ENCODE assay signal across 25 mouse cellular contexts in the genomic region with DNA sequence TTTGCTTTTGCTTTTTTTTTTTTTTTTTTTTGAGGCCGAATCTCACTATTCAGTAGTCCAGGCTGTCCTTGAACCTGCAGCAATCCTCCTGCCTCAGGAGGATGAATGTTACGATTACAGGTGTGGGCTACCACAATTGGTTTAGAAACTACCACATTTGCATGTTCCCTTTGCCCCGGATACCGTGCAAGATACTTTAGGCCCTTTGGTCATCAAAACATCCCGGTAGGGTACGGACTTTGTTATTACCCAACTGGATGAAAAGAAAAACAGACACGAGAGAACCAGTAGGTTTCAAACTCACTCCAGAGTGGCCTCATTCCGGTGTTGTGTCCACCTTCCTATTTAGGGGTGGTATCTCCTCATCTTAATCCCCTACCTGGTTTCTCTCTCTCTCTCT.
"Had no signal": no experiment of that assay in that cellular context is flagged by ENCODE, and none has a peak within 500 bp of the region (broad histone marks: within the 10 kb centered on the region; RNA-seq: fewer than 3 reads in every experiment).

No protein-coding gene starts in this region.

- H3K36me3 ChIP-seq: heart, embryonic 10.5 days; heart, embryonic 12.5 days; hindbrain, embryonic 10.5 days; hindbrain, embryonic 12.5 days; intestine, embryonic 15.5 days; limb, embryonic 10.5 days; limb, embryonic 12.5 days; liver, embryonic 13.5 days had no signal

- H3K9me3 ChIP-seq: heart, embryonic 10.5 days; heart, embryonic 12.5 days; hindbrain, embryonic 10.5 days; hindbrain, embryonic 12.5 days; intestine, embryonic 15.5 days; limb, embryonic 10.5 days; limb, embryonic 12.5 days; liver, embryonic 13.5 days had no signal

- H3K4me2 ChIP-seq: heart, embryonic 12.5 days; hindbrain, embryonic 12.5 days; hindbrain, embryonic 14.5 days; intestine, embryonic 15.5 days; limb, embryonic 12.5 days; liver, embryonic 13.5 days had no signal

- ATAC-seq: hindbrain, embryonic 16.5 days; inflammation-experienced regulatory T-cells, adult 6 months; intestine, embryonic 15.5 days; intestine, postnatal 0 days had no signal

- H3K4me3 ChIP-seq: gastrocnemius, adult 2 months; heart, embryonic 10.5 days; heart, embryonic 12.5 days; hindbrain, embryonic 10.5 days; hindbrain, embryonic 12.5 days; intestine, embryonic 15.5 days; layer of hippocampus, adult 2 months; left cerebral cortex, adult 2 months; limb, embryonic 10.5 days; limb, embryonic 12.5 days; liver, embryonic 13.5 days had no signal

- H3K27ac ChIP-seq: gastrocnemius, adult 2 months; heart, embryonic 10.5 days; hindbrain, embryonic 10.5 days; hindbrain, embryonic 12.5 days; hindbrain, embryonic 14.5 days; intestine, embryonic 15.5 days; layer of hippocampus, adult 2 months; left cerebral cortex, adult 2 months; limb, embryonic 10.5 days; limb, embryonic 12.5 days had no signal

- H3K9ac ChIP-seq: heart, embryonic 12.5 days; hindbrain, embryonic 12.5 days; hindbrain, embryonic 14.5 days; intestine, embryonic 15.5 days; limb, embryonic 12.5 days; liver, embryonic 13.5 days had no signal

- H3K27me3 ChIP-seq: heart, embryonic 12.5 days; intestine, embryonic 15.5 days; limb, embryonic 12.5 days; liver, embryonic 13.5 days had no signal

- DNase-seq: gastrocnemius, adult 2 months; gastrocnemius, postnatal 10 days; gastrocnemius, postnatal 25 days; heart, adult 18-20 months; heart, postnatal 10 days; heart, postnatal 4 days; kidney, adult 18-20 months; kidney, adult 8-10 months; kidney, postnatal 10 days; kidney, postnatal 25 days; kidney, postnatal 4 days; liver, embryonic 13.5 days had no signal
